7 mouse cellular contexts compared by ENCODE assay signal in genomic region chr6:140517188-140517587, GRCm38 (mm10).
A peak's percentile ranks its signal among the peaks of the same experiment; 100 is the strongest.
DNase-seq lines count a peak whose midpoint lies in the region; ATAC-seq and TF ChIP-seq lines count a peak whose summit lies in the region.

No protein-coding gene starts in this region.

- no peak overlapping the region for H3K9ac ChIP-seq in liver, embryonic 12.5 days
- H3K9ac ChIP-seq in lung, postnatal 0 days (replicated peaks; ENCODE audit: low read depth), result no peak overlapping the region

- no peak overlapping the region for H3K4me2 ChIP-seq in liver, embryonic 12.5 days
- H3K4me2 ChIP-seq in lung, postnatal 0 days (replicated peaks; ENCODE audit: low read depth, low read length), result no peak overlapping the region

- no peaks in the 10 kb centered on the region for H3K36me3 ChIP-seq in liver, embryonic 12.5 days
- no peaks in the 10 kb centered on the region for H3K36me3 ChIP-seq in lung, postnatal 0 days (ENCODE audit: insufficient read depth, low read length)

- no peak for TF ChIP-seq POLR2A in cortical plate, adult 2 months (IDR thresholded peaks at IDR 0.05; ENCODE audit: extremely low read depth, insufficient read depth, low read length)

- WGBS in liver, embryonic 12.5 days (ENCODE audit: insufficient replicate concordance), result 67% methylated on average over 1 of the region's 1 CpGs
- WGBS in lung, postnatal 0 days, result 88% methylated on average over 1 of the region's 1 CpGs

- H3K27me3 ChIP-seq in liver, embryonic 12.5 days (replicated peaks), result no peaks in the 10 kb centered on the region
- H3K27me3 ChIP-seq in Patski, result no peaks in the 10 kb centered on the region
- no peaks in the 10 kb centered on the region for H3K27me3 ChIP-seq in lung, postnatal 0 days (replicated peaks; ENCODE audit: insufficient read depth, low read length)

- DNase-seq in liver, result peak; percentile 43
- no peak for DNase-seq in Patski (ENCODE audit: low read depth, low spot score)
- peak; percentile 28 for DNase-seq in lung, postnatal 0 days (ENCODE audit: low spot score)
- no peak for DNase-seq in right cerebral cortex, postnatal 36 days (ENCODE audit: low spot score in 2 of 2)
- DNase-seq in gastrocnemius, postnatal 25 days, result no peak

- no peak for TF ChIP-seq EP300 in lung, postnatal 0 days (IDR thresholded peaks at IDR 0.05)

- TF ChIP-seq CTCF in Patski (IDR thresholded peaks at IDR 0.05), result peak; percentile 89
- peak; percentile 58 for TF ChIP-seq CTCF in cortical plate, adult 2 months (IDR thresholded peaks at IDR 0.05; ENCODE audit: extremely low read depth, insufficient read depth, low read length)
- TF ChIP-seq CTCF in lung, postnatal 0 days (IDR thresholded peaks at IDR 0.05), result peak; percentile 85

- no peak overlapping the region for H3K27ac ChIP-seq in liver, embryonic 12.5 days
- no peak overlapping the region for H3K27ac ChIP-seq in cortical plate, adult 2 months (ENCODE audit: insufficient read depth, low read length)
- no peak overlapping the region for H3K27ac ChIP-seq in lung, postnatal 0 days (ENCODE audit: low read length)

- peaks cover 15% of the 10 kb centered on the region for H3K4me1 ChIP-seq in liver, embryonic 12.5 days
- peaks cover 9% of the 10 kb centered on the region; the same call in 1 of the 2 replicates for H3K4me1 ChIP-seq in cortical plate, adult 2 months (ENCODE audit: control insufficient read depth, insufficient read depth, low read length)
- H3K4me1 ChIP-seq in lung, postnatal 0 days (ENCODE audit: insufficient read depth, low read depth, low read length), result peaks cover 14% of the 10 kb centered on the region; the same call in 1 of the 2 replicates

- ATAC-seq in liver, embryonic 12.5 days, result no peak
- no peak for ATAC-seq in Patski
- ATAC-seq in lung, postnatal 0 days, result peak; percentile 12; the same call in 1 of the 2 replicates

- H3K4me3 ChIP-seq in liver, embryonic 12.5 days, result no peak overlapping the region
- H3K4me3 ChIP-seq in cortical plate, adult 2 months (ENCODE audit: insufficient read depth, low read length), result no peak overlapping the region
- no peak overlapping the region for H3K4me3 ChIP-seq in lung, postnatal 0 days (ENCODE audit: low read depth, low read length)

- CTCF ChIA-PET in Patski (lab: Charles Lee), result interaction anchor here (0.9 to 3.7 kb wide), 15 partner anchors 9 to 95 kb away, joined by 3 to 13 read pairs (median 4); no protein-coding TSS in a partner anchor

- H3K9me3 ChIP-seq in liver, embryonic 12.5 days (replicated peaks), result no peaks in the 10 kb centered on the region
- no peaks in the 10 kb centered on the region for H3K9me3 ChIP-seq in lung, postnatal 0 days (ENCODE audit: low read length)

- POLR2A ChIA-PET in Patski (lab: Charles Lee), result no interaction called here

- in situ Hi-C loops in Patski (cut with MboI; ENCODE audit: low pct_unique_long_range_greater_than_20kb), result no loop called here

Comparison
In these comparisons a context has a peak if more than half of its experiments do, and no peak if none do; other contexts are left out.
1. DNase-seq: peak in liver (single experiment) and lung, postnatal 0 days (single experiment); none in Patski (single experiment), right cerebral cortex, postnatal 36 days (0 of 2) and gastrocnemius, postnatal 25 days (single experiment).
2. Peak in every context shown above with its lines, with median percentiles within 50 percentile points of each other: CTCF ChIP-seq.